Mouse (Mus musculus): ENCODE results near the gene Ybx2.

Ybx2 gene

DNA sequence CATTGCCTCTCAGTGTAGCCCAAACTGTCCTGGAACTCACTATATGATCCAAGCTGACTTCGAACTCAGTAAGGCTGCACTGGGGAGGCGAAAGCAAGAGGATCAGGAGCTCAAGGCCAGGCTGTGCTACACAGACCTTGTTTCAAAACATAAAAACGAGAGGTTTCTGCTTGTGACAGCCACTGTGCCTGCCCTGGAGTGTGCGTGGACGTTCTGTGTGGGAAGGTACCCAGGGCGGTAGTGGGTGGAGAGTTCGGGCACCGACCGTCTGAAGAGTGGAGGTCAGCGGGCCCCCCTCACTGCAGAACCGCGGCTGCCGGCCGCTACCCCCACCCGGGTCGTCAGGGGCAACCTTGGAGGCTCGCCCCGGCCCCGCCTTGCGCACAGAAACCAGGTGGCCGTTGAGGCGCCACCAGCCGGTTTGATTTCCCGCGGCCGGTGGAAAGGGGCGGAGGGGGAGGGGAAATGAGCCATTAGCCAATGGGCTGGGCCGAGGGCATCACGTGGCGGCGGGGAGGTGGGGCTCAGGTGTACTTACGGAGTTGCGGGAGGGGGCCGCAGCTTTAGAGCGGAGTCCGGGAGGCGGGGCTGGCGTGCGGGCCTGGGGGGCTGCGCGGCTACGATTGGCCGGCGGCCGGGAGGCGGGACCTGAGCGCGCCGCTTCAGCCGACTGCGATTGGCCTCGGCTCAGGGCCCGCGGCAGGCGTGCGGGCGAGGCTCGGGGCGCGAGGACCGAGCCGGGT lies at the start of gene Ybx2:
Gene Ybx2 (plus strand): TSS at position 660 of the 743 bp plus-strand sequence.
- DNase-seq (ENCODE audit: extremely low read depth, low read depth): no peak

DNA sequence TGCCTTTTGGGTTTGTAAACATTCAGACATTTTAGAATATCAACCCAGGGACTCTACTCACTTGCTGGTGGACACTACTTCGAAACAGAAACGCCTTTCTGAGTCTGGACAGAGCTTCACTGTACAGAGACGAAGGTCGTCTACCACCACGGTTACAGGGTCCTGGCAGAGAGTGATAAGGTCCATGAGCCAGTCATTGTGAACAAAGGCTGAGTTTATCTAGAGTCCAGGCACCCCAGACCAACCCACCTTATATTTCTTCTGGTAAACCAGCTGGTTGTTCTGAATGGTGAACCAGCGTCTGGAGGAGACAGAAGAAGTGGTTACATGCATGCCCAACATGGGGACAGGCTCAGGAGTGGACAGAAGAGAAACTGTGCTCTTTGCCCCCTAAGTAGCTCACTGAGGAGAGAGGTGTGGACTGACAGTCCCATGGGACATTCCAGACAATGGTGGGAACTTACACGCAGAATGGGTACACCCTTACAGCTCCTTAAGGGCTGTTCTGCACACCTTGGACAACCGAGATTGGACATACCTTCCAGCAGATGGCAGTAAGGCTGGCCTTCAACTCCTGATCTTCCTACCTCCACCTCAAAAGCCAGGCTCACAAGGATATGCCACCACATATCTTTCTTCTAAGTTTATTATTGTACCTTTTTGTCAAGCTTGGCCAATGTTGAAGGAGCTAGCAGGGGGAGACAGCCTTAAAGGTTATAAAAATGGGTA lies 48.5 kb upstream of the Ybx2 start:
- DNase-seq (ENCODE audit: extremely low read depth, low read depth): no peak

- DNase-seq (ENCODE audit: extremely low read depth, low read depth): no peak
Measured at GRCm38 (mm10) chr11:69891482-69891881, 44.1 kb upstream of the Ybx2 start.

DNA sequence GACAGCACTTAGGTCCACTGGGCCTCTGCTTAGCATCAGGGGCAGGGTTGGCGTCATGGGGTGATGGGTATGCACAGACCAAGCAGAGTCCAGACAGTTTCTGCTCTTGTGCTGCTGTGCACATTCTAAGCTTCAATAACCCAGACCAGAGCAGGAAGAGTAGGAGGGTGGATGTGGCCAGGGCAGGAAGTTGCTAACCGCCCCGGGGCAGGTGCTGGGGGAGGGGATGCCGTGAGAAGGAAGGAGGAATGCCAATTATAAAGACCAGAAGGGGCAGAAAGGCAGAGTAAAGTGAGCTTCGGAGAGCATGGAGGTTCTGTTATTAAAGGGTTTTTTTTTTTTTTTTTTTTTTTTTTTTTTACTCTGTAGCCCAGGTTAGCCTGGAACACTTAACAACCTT lies 40.9 kb upstream of the Ybx2 start:
- no peak for DNase-seq (ENCODE audit: extremely low read depth, low read depth)

- no peak for DNase-seq (ENCODE audit: extremely low read depth, low read depth)
Measured at GRCm38 (mm10) chr11:69895291-69895690, 40.3 kb upstream of the Ybx2 start, which contains the start of gene Acap1. Gene Acap1, minus strand, starts transcription at chr11:69895539.

GRCm38 (mm10) chr11:69899870-69900269 lies 35.7 kb upstream of the Ybx2 start:
- no peak for DNase-seq (ENCODE audit: extremely low read depth, low read depth)

- peak; percentile 94 for DNase-seq (ENCODE audit: extremely low read depth, low read depth)
Measured at GRCm38 (mm10) chr11:69900471-69901405, 34.9 kb upstream of the Ybx2 start, which contains the start of the genes 2810408A11Rik and Neurl4. Gene 2810408A11Rik, minus strand, starts transcription at chr11:69900987. Gene Neurl4, plus strand, starts transcription at chr11:69901072.

DNA sequence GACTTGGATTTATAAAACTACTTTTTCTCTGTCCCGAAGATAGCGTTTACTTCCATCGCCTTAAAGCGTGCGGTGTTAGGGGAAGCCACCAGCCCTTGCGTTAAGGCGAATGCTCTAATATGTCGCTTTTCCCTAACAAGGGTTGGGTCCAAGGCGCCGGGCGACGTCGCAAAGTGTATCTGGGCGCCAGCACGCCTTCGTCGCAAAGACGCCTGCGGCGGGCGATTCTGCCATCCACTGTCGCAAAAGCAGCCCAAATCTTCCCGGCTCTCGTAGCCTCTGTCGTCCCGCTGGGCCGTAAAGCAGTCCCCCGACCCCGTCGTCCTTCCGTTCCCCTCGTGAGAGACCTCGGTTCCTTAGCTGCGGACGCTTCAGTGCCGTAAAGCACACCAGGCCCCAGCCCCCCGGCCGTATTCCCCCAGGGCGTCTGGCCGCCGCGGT lies 34.2 kb upstream of the Ybx2 start:
- peak; percentile 98 for DNase-seq (ENCODE audit: extremely low read depth, low read depth)

GRCm38 (mm10) chr11:69901993-69902392 lies 33.6 kb upstream of the Ybx2 start:
- DNase-seq (ENCODE audit: extremely low read depth, low read depth): no peak

GRCm38 (mm10) chr11:69902972-69903371 lies 32.6 kb upstream of the Ybx2 start:
- no peak for DNase-seq (ENCODE audit: extremely low read depth, low read depth)

DNA sequence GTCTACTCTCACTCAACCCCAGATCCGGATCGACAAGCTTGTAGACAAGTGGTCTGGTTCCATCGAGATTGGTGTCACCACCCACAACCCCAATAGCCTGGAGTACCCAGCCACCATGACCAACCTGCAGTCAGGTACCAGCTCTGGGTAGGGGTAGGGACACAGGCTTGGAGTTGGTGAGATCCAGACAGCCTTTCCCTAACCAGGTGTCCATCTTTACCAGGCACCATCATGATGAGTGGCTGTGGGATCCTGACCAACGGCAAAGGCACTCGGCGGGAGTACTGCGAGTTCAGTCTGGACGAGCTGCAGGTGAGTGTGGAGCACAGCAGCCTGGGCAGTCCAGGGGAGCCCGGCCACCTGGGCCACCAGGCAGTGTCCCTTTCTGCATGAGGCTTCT lies 31.3 kb upstream of the Ybx2 start:
- DNase-seq (ENCODE audit: extremely low read depth, low read depth): no peak

DNA sequence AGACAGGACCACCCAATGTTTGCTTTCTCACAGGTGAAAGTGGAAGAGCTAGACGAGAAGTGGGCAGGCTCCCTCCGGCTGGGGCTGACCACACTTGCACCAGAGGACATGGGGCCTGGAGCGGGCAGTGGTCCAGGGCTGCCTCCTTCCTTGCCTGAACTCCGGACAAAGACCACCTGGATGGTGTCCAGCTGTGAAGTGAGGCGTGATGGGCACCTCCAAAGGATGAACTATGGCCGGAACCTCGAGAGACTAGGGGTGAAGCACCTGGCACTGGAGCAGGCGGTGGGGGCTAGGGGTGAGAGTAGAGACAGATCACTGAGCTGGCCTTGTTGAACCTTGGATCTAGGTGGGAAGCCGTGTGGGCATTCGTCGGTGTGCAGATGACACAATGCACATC lies 27.0 kb upstream of the Ybx2 start:
- no peak for DNase-seq (ENCODE audit: extremely low read depth, low read depth)

DNA sequence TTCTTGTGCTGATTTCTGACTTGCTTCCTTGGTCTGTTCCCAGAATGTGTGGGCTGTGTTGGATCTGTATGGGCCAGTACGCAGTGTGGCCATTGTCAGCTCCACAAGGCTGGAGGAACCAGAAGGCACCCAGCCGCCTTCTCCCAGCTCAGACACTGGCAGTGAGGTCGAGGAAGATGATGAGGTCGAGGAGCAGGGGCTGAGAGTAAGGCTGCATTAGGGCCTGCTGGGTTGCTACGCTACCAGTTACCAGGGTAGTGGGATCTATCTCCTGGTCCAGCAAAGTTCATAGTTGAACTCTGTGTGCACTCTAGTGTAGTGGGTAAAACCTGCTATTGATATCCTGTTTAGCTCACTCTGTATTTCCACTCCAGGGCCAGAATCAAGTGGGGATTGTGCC lies 26.4 kb upstream of the Ybx2 start:
- no peak for DNase-seq (ENCODE audit: extremely low read depth, low read depth)

DNA sequence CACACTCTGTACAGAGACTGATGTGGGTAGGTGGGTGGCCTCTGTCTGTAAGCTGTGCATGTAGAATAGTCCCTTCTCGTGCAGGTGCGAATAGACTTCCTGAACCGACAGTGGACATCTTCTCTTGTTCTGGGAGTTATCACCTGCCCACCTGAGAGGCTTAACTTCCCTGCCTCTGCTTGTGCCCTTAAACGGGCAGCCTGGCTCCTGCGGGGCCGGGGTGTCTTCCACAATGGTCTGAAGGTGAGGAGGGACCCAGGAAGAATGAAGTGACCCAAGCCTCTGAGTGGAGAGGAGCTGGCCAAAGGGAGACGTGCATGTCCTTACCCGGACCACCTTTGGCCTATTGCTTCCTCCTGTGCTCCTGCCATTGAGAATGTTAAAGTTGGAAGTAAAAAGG lies 25.4 kb upstream of the Ybx2 start:
- no peak for DNase-seq (ENCODE audit: extremely low read depth, low read depth)

GRCm38 (mm10) chr11:69910781-69911560 lies 24.6 kb upstream of the Ybx2 start:
- DNase-seq (ENCODE audit: extremely low read depth, low read depth): no peak

DNA sequence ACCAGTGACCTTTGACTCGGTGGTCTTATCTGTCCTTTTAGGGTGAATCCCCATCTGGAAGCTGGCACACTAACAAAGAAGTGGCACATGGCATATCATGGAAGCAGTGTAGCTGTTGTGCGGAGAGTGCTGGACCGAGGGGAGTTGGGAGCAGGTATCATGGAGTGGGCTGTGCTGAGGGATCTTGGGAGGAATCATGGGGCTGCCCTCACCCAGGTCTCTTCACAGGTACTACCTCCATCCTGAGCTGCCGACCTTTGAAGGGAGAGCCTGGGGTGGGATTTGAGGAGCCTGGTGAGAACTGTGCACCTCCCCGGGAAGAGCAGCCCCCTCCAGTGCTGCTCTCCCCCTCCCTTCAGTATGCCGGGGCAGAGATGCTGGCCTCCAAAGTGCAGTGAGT lies 23.9 kb upstream of the Ybx2 start:
- no peak for DNase-seq (ENCODE audit: extremely low read depth, low read depth)

GRCm38 (mm10) chr11:69912716-69913530 lies 22.7 kb upstream of the Ybx2 start:
- no peak for DNase-seq (ENCODE audit: extremely low read depth, low read depth)

- peak; percentile 86 for DNase-seq (ENCODE audit: extremely low read depth, low read depth)
Measured at GRCm38 (mm10) chr11:69913554-69914371, 21.8 kb upstream of the Ybx2 start, which contains the start of gene Gps2. Gene Gps2, plus strand, starts transcription at chr11:69913888.

GRCm38 (mm10) chr11:69914372-69914764 lies 21.2 kb upstream of the Ybx2 start:
- no peak for DNase-seq (ENCODE audit: extremely low read depth, low read depth)

Data from MEL-GATA-1-ER (cell line).